In genomic region chr1:135194335-135194734, GRCm38 (mm10) we compare ENCODE assay signal across 15 mouse cellular contexts. TPM values are rescaled to one million over a fixed set of nuclear protein-coding genes. Genes with fewer than 3 reads are reported as not detected.
DNase-seq lines count a peak whose midpoint lies in the region; ATAC-seq and TF ChIP-seq lines count a peak whose summit lies in the region.
"Not testable (repeated sequence)": the region's sequence is repeated elsewhere in the genome, so short reads cannot be mapped to it uniquely, and the experiment has no call there.
"Had no signal": no experiment of that assay in that cellular context is flagged by ENCODE, and none has a peak within 500 bp of the region (broad histone marks: within the 10 kb centered on the region; RNA-seq: fewer than 3 reads in every experiment).

No protein-coding gene starts in this region.

- DNase-seq in brain, embryonic 14.5 days (ENCODE audit: low read depth) = peak; percentile 61
- peak; percentile 47 to 54 for DNase-seq in cerebellum, adult 18-20 months
- DNase-seq in cerebellum, adult 9-10 months = peak; percentile 50
- DNase-seq in cerebellum, postnatal 14 days = peak; percentile 78 to 85
- peak; percentile 38 for DNase-seq in forebrain, embryonic 11.5 days (ENCODE audit: low spot score)
- peak; percentile 43 for DNase-seq in kidney, adult 18-20 months

- H3K9me3 ChIP-seq in ES-Bruce4 (replicated peaks; ENCODE audit: control insufficient read depth, insufficient read depth, low read length, poor library complexity, severe bottlenecking); forebrain, embryonic 11.5 days (ENCODE audit: control insufficient read depth, low read length); stomach, embryonic 15.5 days: not testable (repeated sequence)

- not testable (repeated sequence) for H3K9ac ChIP-seq in ES-Bruce4 (ENCODE audit: low read depth, poor library complexity, severe bottlenecking); forebrain, embryonic 11.5 days (ENCODE audit: low read length); stomach, embryonic 15.5 days

- not testable (repeated sequence) for H3K4me2 ChIP-seq in forebrain, embryonic 11.5 days (ENCODE audit: low read depth, low read length, severe bottlenecking); stomach, embryonic 15.5 days

- TF ChIP-seq EP300 in ES-Bruce4 (IDR thresholded peaks at IDR 0.05; ENCODE audit: insufficient read depth, low read depth, low read length) = not testable (repeated sequence)

- not testable (repeated sequence) for TF ChIP-seq POLR2A in ES-Bruce4 (IDR thresholded peaks at IDR 0.05; ENCODE audit: insufficient read depth, low read length); brain, embryonic 14.5 days (IDR thresholded peaks at IDR 0.05; ENCODE audit: borderline replicate concordance, extremely low read depth, insufficient read depth, insufficient read length, poor library complexity, severe bottlenecking)

- TF ChIP-seq CTCF in ES-Bruce4 (IDR thresholded peaks at IDR 0.05; ENCODE audit: low read depth, low read length); brain, embryonic 14.5 days (IDR thresholded peaks at IDR 0.05; ENCODE audit: borderline replicate concordance, extremely low read depth, insufficient read depth, insufficient read length): not testable (repeated sequence)

- H3K27ac ChIP-seq in ES-Bruce4 (ENCODE audit: insufficient read depth, low read length) = peak overlapping the region; percentile 41
- H3K27ac ChIP-seq in forebrain, embryonic 11.5 days (ENCODE audit: low read depth, low read length) = not testable (repeated sequence)
- peak overlapping the region; percentile 28; the same call in 1 of the 2 replicates for H3K27ac ChIP-seq in stomach, embryonic 15.5 days

- not testable (repeated sequence) for H3K4me3 ChIP-seq in ES-Bruce4 (ENCODE audit: low read depth, low read length); forebrain, embryonic 11.5 days (ENCODE audit: low read depth, low read length); stomach, embryonic 15.5 days (replicated peaks)

- not testable (repeated sequence) for H3K36me3 ChIP-seq in ES-Bruce4 (ENCODE audit: control insufficient read depth, insufficient read depth, low read length, poor library complexity, severe bottlenecking); forebrain, embryonic 11.5 days (ENCODE audit: control insufficient read depth, insufficient read depth, low read length); stomach, embryonic 15.5 days

- ATAC-seq in forebrain, embryonic 11.5 days (replicated peaks; ENCODE audit: low FRiP score); stomach, embryonic 15.5 days (ENCODE audit: insufficient read depth, low FRiP score, low read depth): not testable (repeated sequence)

- WGBS in forebrain, embryonic 11.5 days = 74% methylated on average over 5 of the region's 5 CpGs
- 77% methylated on average over 5 of the region's 5 CpGs for WGBS in stomach, embryonic 15.5 days

- H3K4me1 ChIP-seq in ES-Bruce4 (ENCODE audit: control insufficient read depth, insufficient read depth, low read length) = peaks cover 12% of the 10 kb centered on the region
- not testable (repeated sequence) for H3K4me1 ChIP-seq in forebrain, embryonic 11.5 days (replicated peaks; ENCODE audit: control insufficient read depth, insufficient read depth, low read length)
- peaks cover 16% of the 10 kb centered on the region for H3K4me1 ChIP-seq in stomach, embryonic 15.5 days

- not testable (repeated sequence) for H3K27me3 ChIP-seq in ES-Bruce4 (ENCODE audit: control insufficient read depth, insufficient read depth, low read length, poor library complexity, severe bottlenecking); forebrain, embryonic 11.5 days (ENCODE audit: control insufficient read depth, insufficient read depth, low read length); stomach, embryonic 15.5 days (replicated peaks)

RNA-seq across cellular contexts. Expression of gene Gpr37l1, which starts 26.9 kb away (rescaled TPM):
- not detected in 2 replicates for polyA plus RNA-seq in ES-Bruce4 (2011; ENCODE audit: insufficient read depth, insufficient read length, low read depth, missing spikeins)
- 0.35 and 0.46 TPM in 2 replicates for polyA plus RNA-seq in brain, embryonic 14.5 days (2012; rRNA removed)
- not detected in 2 replicates for polyA plus RNA-seq in forebrain, embryonic 11.5 days (2014; fragmentation: Nextera tagmentation; extraction: Ambion mirVana)
- 0.35 and 0.78 TPM in 2 replicates for polyA plus RNA-seq in stomach, embryonic 15.5 days (2015; fragmentation: Nextera tagmentation; extraction: Ambion mirVana)
- polyA plus RNA-seq: embryonic facial prominence, embryonic 12.5 days; embryonic facial prominence, embryonic 15.5 days; forebrain, embryonic 12.5 days; heart, embryonic 11.5 days; heart, embryonic 14.5 days; heart, postnatal 0 days; kidney, embryonic 16.5 days had no signal

RNA-seq across cellular contexts. Expression of gene Arl8a, which starts 47.7 kb away (rescaled TPM):
- 94.4 and 106 TPM in 2 replicates for polyA plus RNA-seq in ES-Bruce4 (2011; ENCODE audit: insufficient read depth, insufficient read length, low read depth, missing spikeins)
- polyA plus RNA-seq in brain, embryonic 14.5 days (2012; rRNA removed) = 333 and 385 TPM in 2 replicates
- polyA plus RNA-seq in forebrain, embryonic 11.5 days (2014; fragmentation: Nextera tagmentation; extraction: Ambion mirVana) = 67.9 and 73.5 TPM in 2 replicates
- polyA plus RNA-seq in stomach, embryonic 15.5 days (2015; fragmentation: Nextera tagmentation; extraction: Ambion mirVana) = 54.9 and 55.4 TPM in 2 replicates
